Mouse (Mus musculus): ENCODE measurements around the gene Rpl18a. TPM values are rescaled to one million over a fixed set of nuclear protein-coding genes. Genes with fewer than 3 reads are reported as not detected.

Gene Rpl18a
- polyA plus RNA-seq, 1 experiment from 2014 or later: 2,109 TPM

DNA sequence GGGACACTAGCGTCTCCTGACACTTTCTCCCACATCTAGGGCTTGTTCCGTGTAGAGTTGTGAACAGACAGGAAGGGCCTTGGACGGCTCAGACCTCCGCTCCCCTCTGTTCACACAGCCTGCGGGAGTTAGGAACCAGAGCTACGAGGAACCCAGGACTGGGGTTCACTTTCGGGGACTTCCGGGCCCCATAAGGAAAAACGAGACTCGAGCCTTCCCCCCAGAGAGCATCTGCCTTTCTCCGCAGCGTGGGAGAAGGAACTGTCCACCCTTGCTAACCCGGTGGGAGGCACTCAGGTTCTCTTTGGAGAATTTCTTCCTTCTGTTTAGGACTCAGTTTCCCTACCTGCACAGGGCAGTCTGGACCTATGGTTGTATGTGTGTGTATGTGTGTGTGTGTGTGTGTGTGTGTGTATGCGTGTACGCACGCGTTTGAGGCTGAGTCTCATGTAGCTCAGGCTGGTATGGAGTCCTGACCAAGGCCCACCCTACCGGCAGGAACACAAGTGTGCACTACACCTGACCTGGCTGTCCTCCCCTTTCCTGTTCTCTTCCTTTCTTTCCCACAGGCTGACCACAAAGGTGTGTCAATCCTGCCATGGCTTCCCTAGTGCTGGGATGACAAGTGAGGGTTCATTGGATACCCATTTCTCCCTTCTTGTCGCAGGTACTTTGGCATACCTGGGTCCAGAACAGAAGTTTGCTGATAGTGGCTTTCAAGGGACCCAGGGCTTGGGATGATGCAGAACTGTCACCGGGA is 4.1 kb downstream of the Rpl18a start:
- Histone ChIP-seq H3K4me2 (peak overlapping the region; percentile 50), H3K27ac (replicated peaks) (no peak overlapping the region), H3K27me3 (replicated peaks) (peaks cover 61% of the 10 kb centered on the region), H3K36me3 (peaks cover 27% of the 10 kb centered on the region), H3K9ac (replicated peaks) (0 out of 2 replicates have a peak overlapping the region, but pooled peaks have one; percentile 10), H3K4me1 (peaks cover 22% of the 10 kb centered on the region), H3K9me3 (replicated peaks) (no peaks in the 10 kb centered on the region), H3K4me3 (replicated peaks) (peak overlapping the region; percentile 25)
- no peak for ATAC-seq (ENCODE audit: low FRiP score)
- 28% methylated on average over 20 of the region's 20 CpGs for WGBS

DNA sequence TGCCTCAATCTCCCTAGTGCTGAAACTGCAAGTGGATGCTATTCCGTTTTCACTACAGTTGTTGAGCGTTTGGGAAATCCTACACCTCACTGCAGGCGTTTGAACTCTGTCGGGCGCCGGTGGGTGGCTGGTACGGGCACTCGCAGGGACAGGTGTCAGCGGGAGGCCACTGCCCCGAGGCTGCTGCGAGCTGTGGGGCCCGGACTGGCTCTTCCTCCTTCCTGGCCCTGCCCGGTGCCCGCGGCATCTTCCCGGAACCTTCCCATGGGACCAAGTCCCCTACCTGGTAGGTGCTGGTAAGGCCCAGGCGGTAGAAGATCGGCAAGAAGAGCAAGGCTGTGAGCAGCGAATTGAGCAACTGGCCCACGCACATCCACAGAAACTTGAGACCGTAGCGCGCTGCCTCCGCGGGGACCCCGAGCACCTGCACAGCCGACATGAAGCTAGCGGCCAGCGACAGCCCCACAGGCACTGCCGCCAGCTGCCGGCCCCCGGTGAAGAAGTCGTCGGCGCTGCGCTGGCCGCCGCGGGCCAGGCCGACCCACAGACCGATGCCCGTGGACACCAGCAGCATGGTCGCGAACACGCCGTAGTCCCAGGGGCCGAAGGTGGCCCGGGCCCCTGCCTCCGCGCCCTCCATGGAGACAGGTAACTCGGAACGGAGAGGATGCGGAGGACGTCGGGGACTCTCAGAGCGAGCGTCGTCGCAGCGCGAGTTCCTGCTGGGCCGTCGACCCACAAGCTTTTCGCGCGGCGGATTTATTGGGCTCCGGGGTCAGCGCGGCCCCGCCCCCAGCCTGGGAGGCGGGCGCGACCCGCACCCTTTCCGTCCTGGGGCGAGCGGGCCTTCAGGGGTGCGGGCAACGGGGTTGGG is 5.0 kb downstream of the Rpl18a start, which contains the start of gene Slc5a5:
TSS of gene Slc5a5 (minus strand) at position 736 of the 874 bp plus-strand sequence.
- WGBS: 4% methylated on average over 80 of the region's 80 CpGs
- peaks cover 27% of the 10 kb centered on the region for H3K36me3 ChIP-seq
- H3K4me1 ChIP-seq: peaks cover 22% of the 10 kb centered on the region
- peaks cover 61% of the 10 kb centered on the region for H3K27me3 ChIP-seq (replicated peaks)
- ATAC-seq (ENCODE audit: low FRiP score): no peak
- H3K4me3 ChIP-seq (replicated peaks): peak within 1 kb of the TSS; percentile 25
- H3K27ac ChIP-seq (replicated peaks): no peak within 1 kb of the TSS
- H3K9ac ChIP-seq (replicated peaks): 0 out of 2 replicates have a peak within 1 kb of the TSS, but pooled peaks have one; percentile 10
- no peaks in the 10 kb centered on the region for H3K9me3 ChIP-seq (replicated peaks)
- H3K4me2 ChIP-seq: peak within 1 kb of the TSS; percentile 50

DNA sequence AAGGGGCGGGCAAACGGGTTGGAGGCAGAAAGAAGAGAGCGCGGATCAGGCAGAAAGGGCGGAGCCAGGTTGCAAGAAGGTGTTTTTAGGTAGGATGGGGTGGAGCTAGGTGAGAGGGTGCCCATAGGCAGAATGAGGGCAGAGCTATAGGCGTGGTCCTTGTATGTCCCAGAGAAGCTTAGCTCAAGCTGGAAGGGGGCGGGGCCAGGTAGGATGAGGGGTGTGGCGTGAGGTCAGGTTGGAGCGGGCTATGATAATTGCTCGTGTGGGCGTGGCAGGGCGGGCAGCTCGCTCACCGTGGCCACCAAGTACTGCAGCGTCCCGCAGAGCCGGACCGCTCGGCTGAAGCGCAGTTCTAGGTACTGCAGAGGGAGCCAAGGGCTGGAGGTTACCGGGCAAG is 5.9 kb downstream of the Rpl18a start:
- H3K27me3 ChIP-seq (replicated peaks): peaks cover 62% of the 10 kb centered on the region
- H3K4me1 ChIP-seq: peaks cover 20% of the 10 kb centered on the region
- H3K27ac ChIP-seq (replicated peaks): no peak overlapping the region
- H3K9ac ChIP-seq (replicated peaks): no peak overlapping the region
- no peak overlapping the region for H3K4me2 ChIP-seq
- no peak for ATAC-seq (ENCODE audit: low FRiP score)
- H3K4me3 ChIP-seq (replicated peaks): no peak overlapping the region
- WGBS: 9% methylated on average over 21 of the region's 21 CpGs
- no peaks in the 10 kb centered on the region for H3K9me3 ChIP-seq (replicated peaks)
- peaks cover 27% of the 10 kb centered on the region for H3K36me3 ChIP-seq

DNA sequence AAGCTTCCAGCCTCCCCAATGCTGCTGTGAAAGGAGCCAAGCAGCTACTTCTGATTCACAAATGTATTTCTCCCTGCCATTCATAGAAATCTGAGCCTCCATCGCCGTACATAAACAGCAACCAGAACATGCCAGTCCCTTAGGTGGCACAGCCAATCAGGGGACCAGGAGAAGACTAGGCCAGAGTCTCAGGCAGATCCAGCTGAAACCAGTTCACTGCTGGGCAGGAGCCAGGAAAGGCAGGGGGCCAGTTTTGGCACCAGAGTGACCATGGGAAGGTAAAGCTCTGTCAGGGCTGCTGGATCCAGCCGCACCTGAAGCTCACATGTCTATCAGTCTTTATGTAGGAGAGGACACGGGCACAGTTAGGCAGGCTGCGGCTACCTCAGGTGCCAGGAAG is 6.6 kb downstream of the Rpl18a start:
- Histone ChIP-seq H3K4me1 (peaks cover 13% of the 10 kb centered on the region), H3K27ac (replicated peaks) (no peak overlapping the region), H3K4me3 (replicated peaks) (no peak overlapping the region), H3K4me2 (no peak overlapping the region), H3K27me3 (replicated peaks) (peaks cover 69% of the 10 kb centered on the region), H3K36me3 (peaks cover 26% of the 10 kb centered on the region), H3K9ac (replicated peaks) (no peak overlapping the region), H3K9me3 (replicated peaks) (no peaks in the 10 kb centered on the region)
- no peak for ATAC-seq (ENCODE audit: low FRiP score)
- WGBS: 94% methylated on average over 5 of the region's 5 CpGs

DNA sequence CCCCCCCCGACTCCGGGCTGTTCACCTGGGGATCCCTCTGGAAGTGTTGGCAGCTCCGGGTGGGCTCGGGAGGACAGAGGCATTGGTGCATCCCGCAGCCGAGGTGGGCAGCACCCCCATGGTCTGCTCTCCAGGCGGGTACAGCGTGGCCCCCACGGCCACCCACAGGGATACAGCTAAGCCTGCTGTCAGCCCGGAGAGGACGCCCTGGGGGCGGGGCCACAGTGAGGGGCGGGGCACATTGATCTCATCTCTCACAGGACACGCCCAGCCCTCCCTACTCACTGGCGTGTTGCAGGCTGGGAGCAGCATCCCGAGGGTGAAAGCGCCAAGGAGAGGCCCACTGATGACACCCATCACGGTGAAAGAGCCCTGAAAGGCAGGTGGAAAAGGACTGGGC is 9.5 kb downstream of the Rpl18a start:
- ATAC-seq (ENCODE audit: low FRiP score): no peak; the same call in 1 of the 2 replicates

DNA sequence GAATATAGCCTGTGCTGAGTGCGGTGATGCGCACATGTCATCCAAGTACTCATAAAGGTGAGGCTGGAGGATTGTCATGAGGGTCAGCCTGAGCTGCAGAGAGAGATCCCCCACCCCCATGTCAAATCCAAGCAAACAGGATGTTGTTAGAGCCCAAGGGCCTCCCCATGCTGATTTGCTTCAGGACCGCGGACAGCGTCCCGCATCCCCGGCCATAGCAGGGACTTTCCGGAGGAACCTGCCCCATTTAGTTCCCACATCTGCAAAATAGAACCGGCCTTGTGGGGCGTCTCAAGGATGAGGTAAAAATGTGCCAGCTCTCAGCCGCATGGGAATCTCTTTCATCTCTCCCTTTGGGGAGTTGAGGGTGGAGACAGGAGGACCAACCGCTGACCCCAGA is 11.6 kb downstream of the Rpl18a start:
- no peak for ATAC-seq (ENCODE audit: low FRiP score)
- 17% methylated on average over 12 of the region's 12 CpGs for WGBS
- no peaks in the 10 kb centered on the region; the same call in 1 of the 2 replicates for H3K36me3 ChIP-seq
- H3K4me1 ChIP-seq: no peaks in the 10 kb centered on the region; the same call in 1 of the 2 replicates
- H3K9ac ChIP-seq (replicated peaks): no peak overlapping the region
- peaks cover 27% of the 10 kb centered on the region for H3K27me3 ChIP-seq (replicated peaks)
- no peak overlapping the region for H3K4me3 ChIP-seq (replicated peaks)
- no peak overlapping the region for H3K4me2 ChIP-seq
- H3K9me3 ChIP-seq (replicated peaks): no peaks in the 10 kb centered on the region
- H3K27ac ChIP-seq (replicated peaks): no peak overlapping the region

More for the DNA sequence above, 9.5 kb downstream of the Rpl18a start:
- H3K9ac ChIP-seq (replicated peaks): no peak overlapping the region
- 4% methylated on average over 15 of the region's 18 CpGs for WGBS
- no peaks in the 10 kb centered on the region for H3K9me3 ChIP-seq (replicated peaks)
- H3K4me2 ChIP-seq: peak overlapping the region; percentile 40
- peaks cover 47% of the 10 kb centered on the region for H3K27me3 ChIP-seq (replicated peaks)
- H3K4me1 ChIP-seq: peaks cover 10% of the 10 kb centered on the region
- peak overlapping the region; percentile 16; the same call in 1 of the 2 replicates for H3K4me3 ChIP-seq (replicated peaks)
- H3K27ac ChIP-seq (replicated peaks): no peak overlapping the region
- no peaks in the 10 kb centered on the region; the same call in 1 of the 2 replicates for H3K36me3 ChIP-seq

DNA sequence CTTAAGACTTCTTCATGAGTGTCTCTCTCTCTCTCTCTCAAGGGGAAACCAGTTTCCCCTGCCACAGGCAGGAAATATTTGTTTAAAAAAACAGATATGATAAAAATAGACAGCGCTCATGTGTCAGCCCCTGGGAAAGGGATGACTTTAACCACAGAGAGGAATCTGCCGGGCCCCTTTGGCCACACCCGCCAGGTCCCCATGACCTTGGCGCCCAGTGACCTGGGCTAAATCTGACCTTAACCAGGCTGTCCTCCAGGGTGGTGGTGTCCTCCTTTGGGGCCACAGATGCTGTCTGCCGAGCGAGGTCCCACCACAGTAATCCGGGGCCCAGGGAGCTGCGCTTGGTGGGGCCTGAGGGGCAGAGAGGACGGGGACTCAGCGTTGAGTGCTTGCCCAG is 12.5 kb downstream of the Rpl18a start:
- Histone ChIP-seq H3K27me3 (replicated peaks) (peaks cover 20% of the 10 kb centered on the region), H3K4me1 (peaks cover 5% of the 10 kb centered on the region; the same call in 1 of the 2 replicates), H3K27ac (replicated peaks) (no peak overlapping the region), H3K4me3 (replicated peaks) (no peak overlapping the region), H3K36me3 (no peaks in the 10 kb centered on the region), H3K9ac (replicated peaks) (no peak overlapping the region), H3K9me3 (replicated peaks) (no peaks in the 10 kb centered on the region), H3K4me2 (no peak overlapping the region)
- no peak for ATAC-seq (ENCODE audit: low FRiP score)
- WGBS: 91% methylated on average over 10 of the region's 10 CpGs

DNA sequence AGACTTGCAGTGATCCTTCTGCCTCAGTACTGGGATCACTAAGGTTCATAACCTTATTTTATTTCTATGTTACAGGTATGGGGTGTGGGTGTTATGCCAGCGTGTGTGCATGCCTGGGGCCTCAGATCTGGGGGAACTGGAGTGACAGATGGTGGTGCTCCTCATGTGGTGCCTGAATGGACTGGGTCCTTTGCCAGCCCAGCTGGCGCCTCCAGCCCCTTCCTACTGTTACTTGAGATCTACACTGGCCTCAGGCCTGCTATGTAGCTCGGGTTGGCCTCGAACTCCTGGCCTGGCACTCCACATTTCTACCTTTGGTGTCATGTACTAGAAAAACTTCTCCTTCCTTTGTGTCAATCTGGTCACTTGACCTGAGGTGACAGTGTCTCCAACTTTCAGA is 13.0 kb downstream of the Rpl18a start:
- no peak for ATAC-seq (ENCODE audit: low FRiP score)

DNA sequence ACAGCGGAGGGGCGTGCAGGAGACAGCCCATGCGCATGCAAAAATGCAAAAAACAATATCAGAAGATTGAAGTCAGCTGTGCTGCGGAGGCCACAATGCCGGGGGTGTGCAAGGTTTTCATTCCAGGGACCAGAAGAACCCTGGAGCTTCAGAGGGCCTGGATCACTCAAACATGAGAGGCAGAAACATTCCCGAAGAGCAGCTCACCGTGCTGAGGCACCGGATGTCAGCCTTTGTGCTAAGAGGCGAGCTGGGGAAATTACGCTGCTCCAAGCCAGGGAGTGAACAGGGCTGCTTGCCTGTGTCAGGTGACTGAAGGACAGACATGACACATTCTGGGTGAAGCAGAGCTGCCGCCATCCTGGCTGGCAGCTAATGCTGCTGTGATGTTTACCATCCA is 16.7 kb downstream of the Rpl18a start:
- WGBS: 35% methylated on average over 11 of the region's 11 CpGs
- Histone ChIP-seq H3K9ac (replicated peaks) (no peak overlapping the region), H3K27ac (replicated peaks) (no peak overlapping the region)

More for the DNA sequence above, 13.0 kb downstream of the Rpl18a start:
- Histone ChIP-seq H3K9ac (replicated peaks) (no peak overlapping the region), H3K9me3 (replicated peaks) (no peaks in the 10 kb centered on the region), H3K27me3 (replicated peaks) (peaks cover 20% of the 10 kb centered on the region), H3K36me3 (no peaks in the 10 kb centered on the region), H3K27ac (replicated peaks) (no peak overlapping the region), H3K4me2 (no peak overlapping the region), H3K4me3 (replicated peaks) (no peak overlapping the region), H3K4me1 (peaks cover 5% of the 10 kb centered on the region; the same call in 1 of the 2 replicates)
- 79% methylated on average over 4 of the region's 4 CpGs for WGBS

DNA sequence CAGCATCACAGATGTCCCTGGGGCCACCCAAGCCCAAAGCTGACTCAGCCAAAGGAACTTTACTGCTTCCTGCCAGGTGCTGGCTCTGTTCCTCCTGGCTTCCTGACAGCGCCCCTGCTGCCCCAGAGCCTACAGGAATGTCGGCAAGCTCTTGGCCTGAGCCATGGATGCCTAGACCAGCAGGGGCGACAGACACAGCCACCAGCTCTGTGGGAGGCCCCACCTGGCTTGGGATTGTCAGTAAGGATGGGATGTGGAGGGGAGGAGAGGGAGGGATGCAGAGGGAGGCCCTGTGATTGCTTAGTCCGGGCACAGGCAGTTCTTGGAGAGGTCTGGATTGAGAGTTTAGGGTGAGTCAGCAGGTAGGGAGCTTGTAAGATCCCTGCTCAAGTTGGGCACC is 17.1 kb downstream of the Rpl18a start:
- 13% methylated on average over 4 of the region's 4 CpGs for WGBS
- peaks cover 5% of the 10 kb centered on the region; the same call in 1 of the 2 replicates for H3K4me1 ChIP-seq
- no peak overlapping the region for H3K4me2 ChIP-seq
- H3K27ac ChIP-seq (replicated peaks): no peak overlapping the region
- ATAC-seq (ENCODE audit: low FRiP score): no peak
- no peak overlapping the region for H3K9ac ChIP-seq (replicated peaks)
- H3K4me3 ChIP-seq (replicated peaks): no peak overlapping the region
- H3K36me3 ChIP-seq: no peaks in the 10 kb centered on the region
- H3K9me3 ChIP-seq (replicated peaks): no peaks in the 10 kb centered on the region
- 0 out of 2 replicates have a peak, but pooled peaks cover 3% of the 10 kb centered on the region for H3K27me3 ChIP-seq (replicated peaks)

More for the DNA sequence above, 16.7 kb downstream of the Rpl18a start:
- Histone ChIP-seq H3K27me3 (replicated peaks) (0 out of 2 replicates have a peak, but pooled peaks cover 5% of the 10 kb centered on the region), H3K9me3 (replicated peaks) (no peaks in the 10 kb centered on the region), H3K4me1 (peaks cover 5% of the 10 kb centered on the region; the same call in 1 of the 2 replicates), H3K36me3 (no peaks in the 10 kb centered on the region), H3K4me3 (replicated peaks) (no peak overlapping the region), H3K4me2 (no peak overlapping the region)
- ATAC-seq (ENCODE audit: low FRiP score): no peak

DNA sequence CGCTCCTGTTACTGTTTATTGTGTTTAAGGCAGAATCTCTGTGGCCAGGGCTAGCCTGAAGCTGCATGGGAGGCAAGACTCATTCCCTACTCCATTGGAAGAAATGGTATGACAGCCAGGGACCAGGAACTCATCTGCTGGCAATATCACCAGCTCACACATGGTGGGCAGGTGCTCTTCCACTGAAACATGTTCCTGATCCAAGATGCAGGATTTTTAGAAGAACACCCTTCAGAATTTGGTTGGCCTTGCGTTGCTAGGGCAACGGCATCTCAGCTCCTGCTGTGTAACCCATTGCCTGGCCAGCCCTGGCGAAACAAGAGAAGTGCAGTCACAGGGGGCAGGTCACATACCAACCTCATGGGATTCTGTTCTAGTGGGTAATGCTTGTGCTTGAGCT is 17.7 kb downstream of the Rpl18a start:
- Histone ChIP-seq H3K4me3 (replicated peaks) (no peak overlapping the region), H3K9ac (replicated peaks) (no peak overlapping the region), H3K27me3 (replicated peaks) (0 out of 2 replicates have a peak, but pooled peaks cover 3% of the 10 kb centered on the region), H3K4me2 (no peak overlapping the region), H3K4me1 (peaks cover 5% of the 10 kb centered on the region; the same call in 1 of the 2 replicates), H3K36me3 (no peaks in the 10 kb centered on the region), H3K27ac (replicated peaks) (no peak overlapping the region), H3K9me3 (replicated peaks) (no peaks in the 10 kb centered on the region)
- WGBS: 44% methylated on average over 4 of the region's 4 CpGs
- ATAC-seq (ENCODE audit: low FRiP score): no peak
